Mouse (Mus musculus): ENCODE measurements around the gene Tradd. TPM values are rescaled to one million over a fixed set of nuclear protein-coding genes. Genes with fewer than 3 reads are reported as not detected.
A peak's percentile ranks its signal among the peaks of the same experiment; 100 is the strongest.
"Not testable (repeated sequence)": the region's sequence is repeated elsewhere in the genome, so short reads cannot be mapped to it uniquely, and the experiment has no call there.

Gene Tradd
- polyA plus RNA-seq, 1 experiment from 2014 or later = 18.0 TPM

GRCm38 (mm10) chr8:105292471-105292870 lies 28.1 kb upstream of the Tradd start:
- Histone ChIP-seq H3K27me3 (ENCODE audit: control insufficient read depth, insufficient read depth, low read length) (peaks cover 8% of the 10 kb centered on the region), H3K9me3 (ENCODE audit: control insufficient read depth, low read length) (no peaks in the 10 kb centered on the region), H3K4me1 (ENCODE audit: control insufficient read depth in 2 of 2, insufficient read depth in 2 of 2, low read length in 2 of 2) (peaks cover 6 to 14% of the 10 kb centered on the region in 2 experiments), H3K4me3 (ENCODE audit: control insufficient read depth in 1 of 2, insufficient read depth in 1 of 2, low read depth in 1 of 2, low read length in 2 of 2) (no peak overlapping the region), H3K4me2 (ENCODE audit: low read length) (no peak overlapping the region), H3K36me3 (ENCODE audit: control insufficient read depth, insufficient read depth, low read length) (no peaks in the 10 kb centered on the region), H3K9ac (ENCODE audit: low read length) (no peak overlapping the region), H3K27ac (replicated peaks in 1 of 2; ENCODE audit: control insufficient read depth in 1 of 2, insufficient read depth in 1 of 2, low read depth in 2 of 2, low read length in 2 of 2) (no peak overlapping the region)
- no peak for ATAC-seq (ENCODE audit: insufficient number of reproducible peaks, insufficient read depth, low FRiP score, low read depth)
- 73% methylated on average over 7 of the region's 7 CpGs for WGBS

- not testable (repeated sequence) for H3K4me3 ChIP-seq (ENCODE audit: control insufficient read depth in 1 of 2, insufficient read depth in 1 of 2, low read depth in 1 of 2, low read length in 2 of 2); H3K27ac ChIP-seq (replicated peaks in 1 of 2; ENCODE audit: control insufficient read depth in 1 of 2, insufficient read depth in 1 of 2, low read depth in 2 of 2, low read length in 2 of 2); H3K4me1 ChIP-seq (ENCODE audit: control insufficient read depth in 2 of 2, insufficient read depth in 2 of 2, low read length in 2 of 2); H3K9ac ChIP-seq (ENCODE audit: low read length); H3K9me3 ChIP-seq (ENCODE audit: control insufficient read depth, low read length); H3K27me3 ChIP-seq (ENCODE audit: control insufficient read depth, insufficient read depth, low read length); ATAC-seq (ENCODE audit: insufficient number of reproducible peaks, insufficient read depth, low FRiP score, low read depth); H3K36me3 ChIP-seq (ENCODE audit: control insufficient read depth, insufficient read depth, low read length); H3K4me2 ChIP-seq (ENCODE audit: low read length)
- WGBS = 57% methylated on average over 3 of the region's 3 CpGs
Observed at GRCm38 (mm10) chr8:105291802-105292201, 27.4 kb upstream of the Tradd start.

GRCm38 (mm10) chr8:105291364-105291763 lies 27.0 kb upstream of the Tradd start:
- not testable (repeated sequence) for H3K27ac ChIP-seq (replicated peaks in 1 of 2; ENCODE audit: control insufficient read depth in 1 of 2, insufficient read depth in 1 of 2, low read depth in 2 of 2, low read length in 2 of 2); H3K4me1 ChIP-seq (ENCODE audit: control insufficient read depth in 2 of 2, insufficient read depth in 2 of 2, low read length in 2 of 2); H3K9me3 ChIP-seq (ENCODE audit: control insufficient read depth, low read length); H3K9ac ChIP-seq (ENCODE audit: low read length); ATAC-seq (ENCODE audit: insufficient number of reproducible peaks, insufficient read depth, low FRiP score, low read depth); H3K27me3 ChIP-seq (ENCODE audit: control insufficient read depth, insufficient read depth, low read length); H3K4me3 ChIP-seq (ENCODE audit: control insufficient read depth in 1 of 2, insufficient read depth in 1 of 2, low read depth in 1 of 2, low read length in 2 of 2); H3K36me3 ChIP-seq (ENCODE audit: control insufficient read depth, insufficient read depth, low read length); H3K4me2 ChIP-seq (ENCODE audit: low read length)
- 75% methylated on average over 8 of the region's 8 CpGs for WGBS

- WGBS = 8% methylated on average over 31 of the region's 31 CpGs
Observed at GRCm38 (mm10) chr8:105290554-105291314, 26.3 kb upstream of the Tradd start.

GRCm38 (mm10) chr8:105289805-105290460 lies 25.5 kb upstream of the Tradd start, which contains the start of gene 4931428F04Rik:
TSS of gene 4931428F04Rik (minus strand) at chr8:105289864.
- Histone ChIP-seq H3K4me1 (ENCODE audit: control insufficient read depth in 2 of 2, insufficient read depth in 2 of 2, low read length in 2 of 2) (peaks cover 6 to 8% of the 10 kb centered on the region in 2 experiments), H3K36me3 (ENCODE audit: control insufficient read depth, insufficient read depth, low read length) (0 out of 2 replicates have a peak, but pooled peaks cover under 1% of the 10 kb centered on the region), H3K27ac (replicated peaks in 1 of 2; ENCODE audit: control insufficient read depth in 1 of 2, insufficient read depth in 1 of 2, low read depth in 2 of 2, low read length in 2 of 2) (peak within 1 kb of the TSS; percentile 45 to 67; a peak in 2 of 4 replicates), H3K4me2 (ENCODE audit: low read length) (peak within 1 kb of the TSS; percentile 84), H3K27me3 (ENCODE audit: control insufficient read depth, insufficient read depth, low read length) (peaks cover 8% of the 10 kb centered on the region), H3K9ac (ENCODE audit: low read length) (peak within 1 kb of the TSS; percentile 66), H3K9me3 (ENCODE audit: control insufficient read depth, low read length) (no peaks in the 10 kb centered on the region), H3K4me3 (ENCODE audit: control insufficient read depth in 1 of 2, insufficient read depth in 1 of 2, low read depth in 1 of 2, low read length in 2 of 2) (peak within 1 kb of the TSS; percentile 53 to 61)
- ATAC-seq (ENCODE audit: insufficient number of reproducible peaks, insufficient read depth, low FRiP score, low read depth) = peak; percentile 5
- WGBS = 4% methylated on average over 43 of the region's 43 CpGs

More at GRCm38 (mm10) chr8:105290554-105291314, 26.3 kb upstream of the Tradd start:
- H3K9ac ChIP-seq (ENCODE audit: low read length) = no peak overlapping the region
- H3K4me2 ChIP-seq (ENCODE audit: low read length) = peak overlapping the region; percentile 84
- peak overlapping the region in 1 of 2 experiments; percentile 53; a peak in 1 of 4 replicates for H3K4me3 ChIP-seq (ENCODE audit: control insufficient read depth in 1 of 2, insufficient read depth in 1 of 2, low read depth in 1 of 2, low read length in 2 of 2)
- H3K4me1 ChIP-seq (ENCODE audit: control insufficient read depth in 2 of 2, insufficient read depth in 2 of 2, low read length in 2 of 2) = peaks cover 6 to 8% of the 10 kb centered on the region in 2 experiments
- H3K36me3 ChIP-seq (ENCODE audit: control insufficient read depth, insufficient read depth, low read length) = no peaks in the 10 kb centered on the region
- no peaks in the 10 kb centered on the region for H3K9me3 ChIP-seq (ENCODE audit: control insufficient read depth, low read length)
- no peak for ATAC-seq (ENCODE audit: insufficient number of reproducible peaks, insufficient read depth, low FRiP score, low read depth)
- no peak overlapping the region for H3K27ac ChIP-seq (replicated peaks in 1 of 2; ENCODE audit: control insufficient read depth in 1 of 2, insufficient read depth in 1 of 2, low read depth in 2 of 2, low read length in 2 of 2)
- H3K27me3 ChIP-seq (ENCODE audit: control insufficient read depth, insufficient read depth, low read length) = peaks cover 8% of the 10 kb centered on the region

GRCm38 (mm10) chr8:105288958-105289732 lies 24.7 kb upstream of the Tradd start:
- Histone ChIP-seq H3K9me3 (ENCODE audit: control insufficient read depth, low read length) (no peaks in the 10 kb centered on the region), H3K27me3 (ENCODE audit: control insufficient read depth, insufficient read depth, low read length) (peaks cover 8% of the 10 kb centered on the region), H3K4me1 (ENCODE audit: control insufficient read depth in 2 of 2, insufficient read depth in 2 of 2, low read length in 2 of 2) (peaks cover 6 to 8% of the 10 kb centered on the region in 2 experiments), H3K4me3 (ENCODE audit: control insufficient read depth in 1 of 2, insufficient read depth in 1 of 2, low read depth in 1 of 2, low read length in 2 of 2) (peak overlapping the region; percentile 53 to 61), H3K9ac (ENCODE audit: low read length) (peak overlapping the region; percentile 66), H3K36me3 (ENCODE audit: control insufficient read depth, insufficient read depth, low read length) (0 out of 2 replicates have a peak, but pooled peaks cover 5% of the 10 kb centered on the region), H3K27ac (replicated peaks in 1 of 2; ENCODE audit: control insufficient read depth in 1 of 2, insufficient read depth in 1 of 2, low read depth in 2 of 2, low read length in 2 of 2) (peak overlapping the region; percentile 45 to 67; a peak in 2 of 4 replicates), H3K4me2 (ENCODE audit: low read length) (peak overlapping the region; percentile 84)
- WGBS = 1% methylated on average over 53 of the region's 53 CpGs
- ATAC-seq (ENCODE audit: insufficient number of reproducible peaks, insufficient read depth, low FRiP score, low read depth) = peak; percentile 86

- H3K9ac ChIP-seq (ENCODE audit: low read length) = no peak overlapping the region
- no peak overlapping the region for H3K4me2 ChIP-seq (ENCODE audit: low read length)
- 0 out of 2 replicates have a peak, but pooled peaks cover 5% of the 10 kb centered on the region for H3K36me3 ChIP-seq (ENCODE audit: control insufficient read depth, insufficient read depth, low read length)
- no peaks in the 10 kb centered on the region for H3K9me3 ChIP-seq (ENCODE audit: control insufficient read depth, low read length)
- WGBS = 83% methylated on average over 5 of the region's 5 CpGs
- H3K4me1 ChIP-seq (ENCODE audit: control insufficient read depth in 2 of 2, insufficient read depth in 2 of 2, low read length in 2 of 2) = peaks cover 6 to 8% of the 10 kb centered on the region in 2 experiments
- H3K27me3 ChIP-seq (ENCODE audit: control insufficient read depth, insufficient read depth, low read length) = peaks cover 8% of the 10 kb centered on the region
- no peak overlapping the region for H3K27ac ChIP-seq (replicated peaks in 1 of 2; ENCODE audit: control insufficient read depth in 1 of 2, insufficient read depth in 1 of 2, low read depth in 2 of 2, low read length in 2 of 2)
- H3K4me3 ChIP-seq (ENCODE audit: control insufficient read depth in 1 of 2, insufficient read depth in 1 of 2, low read depth in 1 of 2, low read length in 2 of 2) = peak overlapping the region in 1 of 2 experiments; percentile 53; a peak in 1 of 4 replicates
- ATAC-seq (ENCODE audit: insufficient number of reproducible peaks, insufficient read depth, low FRiP score, low read depth) = no peak
Observed at GRCm38 (mm10) chr8:105288231-105288630, 23.8 kb upstream of the Tradd start.
